Mouse (Mus musculus): Measurements from ENCODE around the gene Dpm2. TPM values are rescaled to one million over a fixed set of nuclear protein-coding genes. Genes with fewer than 3 reads are reported as not detected.

Dpm2 gene
- polyA plus RNA-seq, 1 experiment from 2014 or later: 120 TPM

DNA sequence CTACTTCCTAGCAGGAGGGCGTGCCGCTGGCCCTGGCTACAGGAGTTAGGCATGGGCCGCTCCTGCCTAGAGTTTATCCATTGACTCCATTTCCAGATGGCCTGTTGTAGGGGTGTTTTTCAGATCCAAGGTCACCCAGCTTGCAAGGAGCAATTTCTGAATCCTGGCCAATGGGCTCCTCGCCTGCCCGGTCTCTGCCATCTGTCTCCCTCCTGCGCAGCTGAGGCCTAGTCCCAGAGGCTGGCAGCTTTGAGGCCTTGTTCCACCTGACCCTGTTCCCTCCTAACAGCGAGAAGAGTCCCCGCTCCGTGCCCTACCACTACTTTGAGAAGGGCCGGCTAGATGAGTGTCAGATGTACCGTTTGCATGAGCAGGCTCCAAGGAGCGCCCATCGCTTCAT lies 26.1 kb downstream of the Dpm2 start:
- H3K27me3 ChIP-seq (replicated peaks; ENCODE audit: control insufficient read depth, insufficient read depth, low read length): no peaks in the 10 kb centered on the region
- WGBS: 91% methylated on average over 13 of the region's 13 CpGs
- peaks cover 13% of the 10 kb centered on the region for H3K36me3 ChIP-seq (ENCODE audit: control insufficient read depth, insufficient read depth)
- no peaks in the 10 kb centered on the region for H3K9me3 ChIP-seq (ENCODE audit: control insufficient read depth)
- H3K4me3 ChIP-seq (ENCODE audit: low read depth, low read length): no peak overlapping the region
- ATAC-seq: no peak
- H3K27ac ChIP-seq (ENCODE audit: low read depth, low read length): no peak overlapping the region
- no peak overlapping the region for H3K4me2 ChIP-seq (replicated peaks; ENCODE audit: low read depth)
- TF ChIP-seq CTCF (IDR thresholded peaks at IDR 0.05; ENCODE audit: low read depth): no peak
- H3K9ac ChIP-seq (ENCODE audit: low read depth, low read length): no peak overlapping the region
- H3K4me1 ChIP-seq (replicated peaks; ENCODE audit: control insufficient read depth, insufficient read depth, low read length): no peaks in the 10 kb centered on the region

DNA sequence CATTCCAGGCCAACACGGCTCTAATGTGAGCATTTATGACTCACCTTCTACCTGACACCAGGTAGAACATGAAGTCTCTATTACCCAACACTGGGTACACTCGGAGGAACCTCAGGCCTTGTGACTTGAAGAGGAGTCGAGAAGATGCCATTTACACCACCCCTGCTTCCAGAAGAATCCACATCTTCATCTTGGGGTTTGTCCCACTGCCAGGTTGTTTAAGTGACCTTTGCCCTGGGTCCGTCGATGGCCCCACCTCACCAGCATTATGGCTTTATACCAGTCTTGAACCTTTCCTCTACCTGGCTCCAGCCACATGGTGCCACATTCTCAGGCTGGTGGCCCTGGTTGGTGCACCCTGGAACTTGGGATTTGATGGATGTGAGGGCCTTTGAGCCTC lies 26.6 kb downstream of the Dpm2 start:
- TF ChIP-seq CTCF (IDR thresholded peaks at IDR 0.05; ENCODE audit: low read depth): no peak
- peak overlapping the region; percentile 31; the same call in 1 of the 2 replicates for H3K27ac ChIP-seq (ENCODE audit: low read depth, low read length)
- H3K4me1 ChIP-seq (replicated peaks; ENCODE audit: control insufficient read depth, insufficient read depth, low read length): no peaks in the 10 kb centered on the region
- peaks cover 13% of the 10 kb centered on the region for H3K36me3 ChIP-seq (ENCODE audit: control insufficient read depth, insufficient read depth)
- no peak overlapping the region for H3K4me3 ChIP-seq (ENCODE audit: low read depth, low read length)
- ATAC-seq: peak; percentile 31; the same call in 1 of the 2 replicates
- no peaks in the 10 kb centered on the region for H3K27me3 ChIP-seq (replicated peaks; ENCODE audit: control insufficient read depth, insufficient read depth, low read length)
- no peaks in the 10 kb centered on the region for H3K9me3 ChIP-seq (ENCODE audit: control insufficient read depth)
- no peak overlapping the region for H3K9ac ChIP-seq (ENCODE audit: low read depth, low read length)
- no peak overlapping the region for H3K4me2 ChIP-seq (replicated peaks; ENCODE audit: low read depth)
- WGBS: 58% methylated on average over 5 of the region's 5 CpGs

DNA sequence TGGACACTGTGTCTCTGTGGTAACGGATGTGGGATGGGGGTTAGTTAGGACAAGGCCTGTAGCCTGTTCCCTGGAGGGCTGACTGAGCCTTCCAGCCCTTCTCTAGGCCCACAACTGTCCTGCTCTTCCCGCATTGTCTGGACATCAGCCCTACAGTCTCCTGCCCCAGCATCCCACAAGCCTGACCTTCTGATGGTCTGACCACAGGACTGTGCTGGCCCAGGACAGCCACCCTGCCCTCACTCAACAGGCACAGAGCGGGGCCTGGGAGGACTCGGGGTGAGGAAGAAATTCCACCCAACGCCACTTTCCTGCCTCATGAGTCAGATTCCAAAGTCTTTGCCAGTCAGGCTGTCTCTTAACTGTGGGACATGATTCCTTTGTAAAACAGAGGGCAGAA lies 27.0 kb downstream of the Dpm2 start:
- H3K9me3 ChIP-seq (ENCODE audit: control insufficient read depth): no peaks in the 10 kb centered on the region
- H3K27ac ChIP-seq (ENCODE audit: low read depth, low read length): peak overlapping the region; percentile 31; the same call in 1 of the 2 replicates
- 73% methylated on average over 5 of the region's 5 CpGs for WGBS
- TF ChIP-seq CTCF (IDR thresholded peaks at IDR 0.05; ENCODE audit: low read depth): no peak
- H3K4me2 ChIP-seq (replicated peaks; ENCODE audit: low read depth): no peak overlapping the region
- no peaks in the 10 kb centered on the region for H3K4me1 ChIP-seq (replicated peaks; ENCODE audit: control insufficient read depth, insufficient read depth, low read length)
- no peak overlapping the region for H3K4me3 ChIP-seq (ENCODE audit: low read depth, low read length)
- no peak for ATAC-seq
- H3K36me3 ChIP-seq (ENCODE audit: control insufficient read depth, insufficient read depth): peaks cover 13% of the 10 kb centered on the region
- no peak overlapping the region for H3K9ac ChIP-seq (ENCODE audit: low read depth, low read length)
- no peaks in the 10 kb centered on the region for H3K27me3 ChIP-seq (replicated peaks; ENCODE audit: control insufficient read depth, insufficient read depth, low read length)

DNA sequence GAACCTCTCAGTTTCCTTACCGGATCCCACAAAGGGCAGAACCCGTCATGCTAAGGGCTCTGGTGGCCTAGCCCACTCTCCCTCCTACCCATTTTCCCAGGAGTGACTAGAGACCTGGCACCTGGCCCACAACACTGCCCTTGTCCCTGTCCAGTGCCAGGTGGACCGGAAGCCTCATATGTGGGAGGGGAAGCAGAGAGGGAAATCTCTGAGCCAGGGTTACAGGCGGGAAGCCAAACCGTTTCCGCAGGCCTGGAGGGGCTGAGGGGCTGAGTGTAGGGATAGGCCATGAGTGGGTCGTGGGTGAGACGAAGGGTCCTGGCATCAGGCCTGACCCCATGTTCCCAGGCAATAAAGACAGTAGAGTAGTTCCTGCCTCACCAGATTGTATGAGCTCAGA lies 27.8 kb downstream of the Dpm2 start:
- WGBS: 87% methylated on average over 8 of the region's 8 CpGs
- Histone ChIP-seq H3K9ac (ENCODE audit: low read depth, low read length) (no peak overlapping the region), H3K4me2 (replicated peaks; ENCODE audit: low read depth) (no peak overlapping the region), H3K27ac (ENCODE audit: low read depth, low read length) (no peak overlapping the region), H3K36me3 (ENCODE audit: control insufficient read depth, insufficient read depth) (peaks cover 13% of the 10 kb centered on the region), H3K27me3 (replicated peaks; ENCODE audit: control insufficient read depth, insufficient read depth, low read length) (no peaks in the 10 kb centered on the region), H3K4me3 (ENCODE audit: low read depth, low read length) (no peak overlapping the region), H3K9me3 (ENCODE audit: control insufficient read depth) (no peaks in the 10 kb centered on the region), H3K4me1 (replicated peaks; ENCODE audit: control insufficient read depth, insufficient read depth, low read length) (no peaks in the 10 kb centered on the region)
- no peak for ATAC-seq
- TF ChIP-seq CTCF (IDR thresholded peaks at IDR 0.05; ENCODE audit: low read depth): no peak

DNA sequence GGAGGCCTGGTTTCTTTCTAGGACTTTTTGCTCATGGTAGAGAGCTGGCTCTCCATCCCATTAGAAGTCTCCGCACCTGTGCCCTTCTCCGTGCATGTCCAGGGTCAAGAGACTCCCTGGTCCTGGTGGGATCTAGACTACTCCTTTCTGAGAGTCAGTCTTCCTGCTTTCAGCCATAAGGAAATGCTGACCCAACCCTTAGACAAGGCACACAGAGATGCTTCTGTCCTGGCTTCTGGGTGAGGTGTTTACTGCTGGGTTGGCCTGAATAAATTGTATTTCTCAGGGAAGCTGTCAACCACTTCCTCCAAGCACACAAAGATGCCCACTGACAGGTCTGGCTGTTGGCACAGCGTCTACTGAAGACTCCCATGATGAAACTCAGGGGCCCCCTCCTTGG lies 28.8 kb downstream of the Dpm2 start, which contains the start of gene St6galnac6:
Gene St6galnac6, plus strand, starts transcription at position 301 of the 400 bp plus-strand sequence.
- Histone ChIP-seq H3K4me3 (ENCODE audit: low read depth, low read length) (no peak within 1 kb of the TSS), H3K4me2 (replicated peaks; ENCODE audit: low read depth) (no peak within 1 kb of the TSS), H3K9me3 (ENCODE audit: control insufficient read depth) (no peaks in the 10 kb centered on the region), H3K27me3 (replicated peaks; ENCODE audit: control insufficient read depth, insufficient read depth, low read length) (no peaks in the 10 kb centered on the region), H3K36me3 (ENCODE audit: control insufficient read depth, insufficient read depth) (peaks cover 13% of the 10 kb centered on the region), H3K9ac (ENCODE audit: low read depth, low read length) (no peak within 1 kb of the TSS), H3K4me1 (replicated peaks; ENCODE audit: control insufficient read depth, insufficient read depth, low read length) (no peaks in the 10 kb centered on the region), H3K27ac (ENCODE audit: low read depth, low read length) (peak within 1 kb of the TSS; percentile 15; the same call in 1 of the 2 replicates)
- WGBS: 94% methylated on average over 3 of the region's 3 CpGs
- no peak for ATAC-seq
- no peak for TF ChIP-seq CTCF (IDR thresholded peaks at IDR 0.05; ENCODE audit: low read depth)

DNA sequence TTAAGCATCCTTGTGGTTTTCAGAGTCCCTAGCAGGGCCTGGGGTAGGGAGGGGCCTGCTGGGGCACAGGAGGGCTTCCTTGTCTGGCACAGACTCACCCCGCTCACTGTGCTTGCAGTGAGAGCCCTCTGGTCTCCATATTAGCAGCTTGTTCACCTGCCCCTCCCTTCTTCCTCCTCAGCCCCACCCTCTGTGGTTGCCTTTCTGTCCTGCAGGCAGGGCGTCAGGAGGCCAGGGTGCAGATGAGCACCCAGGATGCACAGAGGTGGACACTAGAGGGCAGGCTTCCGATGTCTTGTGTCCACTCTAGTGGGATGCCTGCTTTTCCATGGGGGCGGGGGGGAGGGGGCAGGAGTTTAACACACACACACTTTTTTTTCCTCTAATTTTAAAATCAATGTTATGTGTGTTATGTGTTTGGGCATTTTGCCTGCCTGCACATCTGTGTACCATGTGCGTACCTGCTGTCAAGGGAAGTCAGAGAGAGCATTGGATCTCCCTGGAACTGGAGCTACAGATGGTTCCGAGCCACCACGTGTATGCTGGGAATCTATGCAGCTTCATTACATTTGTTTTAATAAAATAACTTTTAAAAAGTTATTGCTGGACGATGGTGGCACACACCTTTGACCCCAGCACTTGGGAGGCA lies 30.9 kb downstream of the Dpm2 start:
- TF ChIP-seq CTCF (IDR thresholded peaks at IDR 0.05; ENCODE audit: low read depth): peak; percentile 71
- H3K4me3 ChIP-seq (ENCODE audit: low read depth, low read length): no peak overlapping the region
- peaks cover 3% of the 10 kb centered on the region; the same call in 1 of the 2 replicates for H3K36me3 ChIP-seq (ENCODE audit: control insufficient read depth, insufficient read depth)
- H3K4me2 ChIP-seq (replicated peaks; ENCODE audit: low read depth): peak overlapping the region; percentile 35; the same call in 1 of the 2 replicates
- H3K27me3 ChIP-seq (replicated peaks; ENCODE audit: control insufficient read depth, insufficient read depth, low read length): no peaks in the 10 kb centered on the region
- H3K4me1 ChIP-seq (replicated peaks; ENCODE audit: control insufficient read depth, insufficient read depth, low read length): no peaks in the 10 kb centered on the region
- H3K27ac ChIP-seq (ENCODE audit: low read depth, low read length): no peak overlapping the region
- WGBS: 41% methylated on average over 8 of the region's 8 CpGs
- no peaks in the 10 kb centered on the region for H3K9me3 ChIP-seq (ENCODE audit: control insufficient read depth)
- ATAC-seq: peak; percentile 61
- H3K9ac ChIP-seq (ENCODE audit: low read depth, low read length): no peak overlapping the region

All from intestine, postnatal 0 days (tissue).